Comparison of ENCODE assay signal across 9 mouse cellular contexts in the genomic region with DNA sequence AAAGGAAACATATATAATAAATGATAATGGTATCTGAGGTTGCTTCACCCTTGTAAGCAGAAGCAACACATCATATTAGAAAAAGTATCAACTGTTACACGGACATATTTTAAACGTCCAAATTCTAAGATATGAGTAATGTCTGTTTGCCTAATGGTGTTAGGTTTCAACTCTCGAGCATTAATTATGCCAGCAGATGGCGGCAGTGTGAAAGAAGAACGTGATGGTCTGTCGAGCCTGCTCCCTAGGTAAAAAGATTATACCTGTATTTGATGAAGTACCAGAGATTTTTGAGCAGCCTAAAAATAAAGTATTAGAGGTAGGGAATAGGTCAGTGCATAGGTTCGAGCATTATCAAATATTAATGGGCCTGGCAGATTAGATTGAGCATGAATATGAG. TPM values are rescaled to one million over a fixed set of nuclear protein-coding genes. Genes with fewer than 3 reads are reported as not detected.
DNase-seq lines count a peak whose midpoint lies in the region; ATAC-seq and TF ChIP-seq lines count a peak whose summit lies in the region.
"Had no signal": no experiment of that assay in that cellular context is flagged by ENCODE, and none has a peak within 500 bp of the region (broad histone marks: within the 10 kb centered on the region; RNA-seq: fewer than 3 reads in every experiment).

No protein-coding gene starts in this region.

- no peak for TF ChIP-seq POLR2A in brain, embryonic 14.5 days (IDR thresholded peaks at IDR 0.05; ENCODE audit: borderline replicate concordance, extremely low read depth, insufficient read depth, insufficient read length, poor library complexity, severe bottlenecking)

- no peaks in the 10 kb centered on the region for H3K9me3 ChIP-seq in forebrain, postnatal 0 days (ENCODE audit: low read length)
- no peaks in the 10 kb centered on the region for H3K9me3 ChIP-seq in lung, embryonic 14.5 days (ENCODE audit: low read depth, low read length)
- H3K9me3 ChIP-seq: heart, embryonic 15.5 days had no signal

- no peak for ATAC-seq in cerebellum, adult (ENCODE audit: insufficient number of reproducible peaks, low FRiP score, low TSS enrichment)
- ATAC-seq in forebrain, postnatal 0 days = no peak
- no peak; the same call in 1 of the 2 replicates for ATAC-seq in lung, embryonic 14.5 days (ENCODE audit: insufficient read depth)

- TF ChIP-seq CTCF in brain, embryonic 14.5 days (IDR thresholded peaks at IDR 0.05; ENCODE audit: borderline replicate concordance, extremely low read depth, insufficient read depth, insufficient read length) = peak; percentile 61; the same call in 1 of the 2 replicates
- TF ChIP-seq CTCF in forebrain, postnatal 0 days (IDR thresholded peaks at IDR 0.05; ENCODE audit: low read depth) = peak; percentile 68
- TF ChIP-seq CTCF in lung, embryonic 14.5 days (IDR thresholded peaks at IDR 0.05; ENCODE audit: low read depth) = peak; percentile 71

- H3K4me2 ChIP-seq in forebrain, postnatal 0 days (ENCODE audit: low read depth) = no peak overlapping the region
- no peak overlapping the region for H3K4me2 ChIP-seq in lung, embryonic 14.5 days
- H3K4me2 ChIP-seq: heart, embryonic 15.5 days had no signal

- no peak overlapping the region for H3K9ac ChIP-seq in forebrain, postnatal 0 days
- no peak overlapping the region for H3K9ac ChIP-seq in lung, embryonic 14.5 days
- H3K9ac ChIP-seq: heart, embryonic 15.5 days had no signal

- no peaks in the 10 kb centered on the region for H3K4me1 ChIP-seq in forebrain, postnatal 0 days (ENCODE audit: insufficient read depth)
- H3K4me1 ChIP-seq in lung, embryonic 14.5 days (ENCODE audit: insufficient read depth) = no peaks in the 10 kb centered on the region
- H3K4me1 ChIP-seq: heart, embryonic 15.5 days had no signal

- H3K27ac ChIP-seq in forebrain, postnatal 0 days (ENCODE audit: low read depth, low read length) = no peak overlapping the region
- no peak overlapping the region for H3K27ac ChIP-seq in lung, embryonic 14.5 days (ENCODE audit: low read depth)
- H3K27ac ChIP-seq: heart, embryonic 15.5 days had no signal

- no peak overlapping the region for H3K4me3 ChIP-seq in forebrain, postnatal 0 days (ENCODE audit: low read depth, low read length)
- no peak overlapping the region for H3K4me3 ChIP-seq in lung, embryonic 14.5 days (ENCODE audit: low read depth, low read length)
- H3K4me3 ChIP-seq: heart, embryonic 15.5 days had no signal

- peak; percentile 28 for DNase-seq in cerebellum, adult 11 months
- peak; percentile 62 for DNase-seq in CD4-positive helper T cell, adult 2 months (ENCODE audit: low read depth, low spot score)
- DNase-seq in brain, embryonic 14.5 days (ENCODE audit: low read depth) = peak; percentile 67
- peak; percentile 58 for DNase-seq in forebrain, postnatal 0 days
- peak; percentile 86 for DNase-seq in kidney, postnatal 10 days
- DNase-seq in lung, embryonic 14.5 days = peak; percentile 83
- peak; percentile 37 to 46 for DNase-seq in right cerebral cortex, postnatal 36 days (ENCODE audit: low spot score in 2 of 2)

- no peaks in the 10 kb centered on the region for H3K36me3 ChIP-seq in forebrain, postnatal 0 days (ENCODE audit: insufficient read depth)
- H3K36me3 ChIP-seq in lung, embryonic 14.5 days (ENCODE audit: insufficient read depth) = no peaks in the 10 kb centered on the region
- H3K36me3 ChIP-seq: heart, embryonic 15.5 days had no signal

- H3K27me3 ChIP-seq in forebrain, postnatal 0 days (ENCODE audit: insufficient read depth, low read length) = no peaks in the 10 kb centered on the region
- H3K27me3 ChIP-seq in lung, embryonic 14.5 days (ENCODE audit: insufficient read depth, low read length) = no peaks in the 10 kb centered on the region
- H3K27me3 ChIP-seq: heart, embryonic 15.5 days had no signal

- 6% methylated on average over 7 of the region's 7 CpGs for WGBS in forebrain, postnatal 0 days
- WGBS in lung, embryonic 14.5 days = 1% methylated on average over 7 of the region's 7 CpGs

RNA-seq across cellular contexts. Expression of gene Btnl9, which starts 2.8 kb away (rescaled TPM):
- 0.06 and 0.16 TPM in 2 replicates for polyA plus RNA-seq in brain, embryonic 14.5 days (2012; rRNA removed)
- 0.08 and 0.14 TPM in 2 replicates for total RNA-seq in forebrain, postnatal 0 days (2014; rRNA removed)
- 0.16 TPM in 1 of 2 replicates, not detected in the other for polyA plus RNA-seq in forebrain, postnatal 0 days (2015; fragmentation: Nextera tagmentation; extraction: Ambion mirVana)
- polyA plus RNA-seq in lung, embryonic 14.5 days (2014; fragmentation: Nextera tagmentation; extraction: Ambion mirVana) = 0.89 and 1.1 TPM in 2 replicates

RNA-seq across cellular contexts. Expression of gene Zfp62, which starts 13.4 kb away (rescaled TPM):
- 23.8 and 34.9 TPM in 2 replicates for polyA plus RNA-seq in brain, embryonic 14.5 days (2012; rRNA removed)
- total RNA-seq in forebrain, postnatal 0 days (2014; rRNA removed) = 55.8 and 59.5 TPM in 2 replicates
- polyA plus RNA-seq in forebrain, postnatal 0 days (2015; fragmentation: Nextera tagmentation; extraction: Ambion mirVana) = 23.9 and 25.5 TPM in 2 replicates
- 42.0 and 42.8 TPM in 2 replicates for polyA plus RNA-seq in lung, embryonic 14.5 days (2014; fragmentation: Nextera tagmentation; extraction: Ambion mirVana)

RNA-seq across cellular contexts. Expression of gene Olfr1394, which starts 35.6 kb away (rescaled TPM):
- polyA plus RNA-seq in brain, embryonic 14.5 days (2012; rRNA removed) = not detected in 2 replicates
- total RNA-seq in forebrain, postnatal 0 days (2014; rRNA removed) = not detected in 2 replicates
- not detected in 2 replicates for polyA plus RNA-seq in forebrain, postnatal 0 days (2015; fragmentation: Nextera tagmentation; extraction: Ambion mirVana)
- polyA plus RNA-seq in lung, embryonic 14.5 days (2014; fragmentation: Nextera tagmentation; extraction: Ambion mirVana) = not detected in 2 replicates
- polyA plus RNA-seq: heart, embryonic 15.5 days had no signal

RNA-seq across cellular contexts. Expression of gene Olfr1395, which starts 47.7 kb away (rescaled TPM):
- polyA plus RNA-seq in brain, embryonic 14.5 days (2012; rRNA removed) = not detected in 2 replicates
- not detected in 2 replicates for total RNA-seq in forebrain, postnatal 0 days (2014; rRNA removed)
- polyA plus RNA-seq in forebrain, postnatal 0 days (2015; fragmentation: Nextera tagmentation; extraction: Ambion mirVana) = not detected in 2 replicates
- not detected in 2 replicates for polyA plus RNA-seq in lung, embryonic 14.5 days (2014; fragmentation: Nextera tagmentation; extraction: Ambion mirVana)
- polyA plus RNA-seq: heart, embryonic 15.5 days had no signal

RNA-seq across cellular contexts. Expression of gene Mgat1, which starts 54.3 kb away (rescaled TPM):
- 60.6 and 65.9 TPM in 2 replicates for polyA plus RNA-seq in brain, embryonic 14.5 days (2012; rRNA removed)
- total RNA-seq in forebrain, postnatal 0 days (2014; rRNA removed) = 63.3 and 75.7 TPM in 2 replicates
- 25.3 and 28.1 TPM in 2 replicates for polyA plus RNA-seq in forebrain, postnatal 0 days (2015; fragmentation: Nextera tagmentation; extraction: Ambion mirVana)
- 59.3 and 60.0 TPM in 2 replicates for polyA plus RNA-seq in lung, embryonic 14.5 days (2014; fragmentation: Nextera tagmentation; extraction: Ambion mirVana)

Comparison
In these comparisons a context has a peak if more than half of its experiments do, and no peak if none do; other contexts are left out.
1. DNase-seq: peak in every context shown above with its lines; median percentile 86 in kidney, postnatal 10 days; 83 in lung, embryonic 14.5 days; 67 in brain, embryonic 14.5 days; 62 in CD4-positive helper T cell, adult 2 months; 58 in forebrain, postnatal 0 days; 42 in right cerebral cortex, postnatal 36 days; 28 in cerebellum, adult 11 months.